Comparison of ENCODE assay signal across 8 mouse cellular contexts in the genomic region with DNA sequence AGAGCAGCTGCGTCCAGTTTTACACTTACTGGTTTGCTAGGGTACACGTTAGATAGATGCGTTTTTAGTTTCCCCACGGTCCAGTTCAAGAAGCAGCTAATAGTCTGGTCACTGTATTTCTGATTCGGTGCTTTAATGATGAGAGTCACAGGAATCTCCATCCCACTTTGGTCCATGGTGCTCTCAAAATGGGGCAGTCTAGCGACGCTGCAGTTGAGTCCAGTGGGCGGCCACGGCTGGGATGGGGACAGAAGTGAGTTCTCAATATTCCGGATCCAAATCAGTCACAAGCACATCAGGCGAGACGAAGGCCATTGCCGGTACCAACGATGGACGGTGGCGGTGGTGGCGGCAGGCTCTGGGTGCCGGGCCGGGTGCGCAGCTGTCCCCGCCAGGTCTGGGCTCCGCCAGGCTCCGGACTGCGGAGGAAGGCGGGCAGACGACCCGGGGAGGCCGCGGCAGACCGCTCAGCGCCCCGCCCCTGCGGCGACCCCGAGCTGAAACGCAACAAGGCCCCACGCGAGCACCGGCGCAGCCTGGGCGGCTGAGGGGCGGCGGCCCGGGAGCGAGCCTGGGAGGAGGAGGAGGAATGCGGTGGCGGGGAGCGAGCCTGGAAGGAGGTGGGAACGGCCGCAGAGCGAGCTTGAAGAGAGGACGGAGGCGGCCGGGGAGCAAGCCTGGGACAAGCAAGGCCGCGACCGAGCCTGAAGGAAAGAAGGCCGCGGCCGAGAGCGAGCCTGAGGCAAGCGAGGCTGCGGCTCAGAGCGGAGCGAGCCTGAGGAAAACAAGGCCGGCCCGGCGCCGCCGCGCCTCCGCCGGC. TPM values are rescaled to one million over a fixed set of nuclear protein-coding genes. Genes with fewer than 3 reads are reported as not detected.
DNase-seq lines count a peak whose midpoint lies in the region; ATAC-seq and TF ChIP-seq lines count a peak whose summit lies in the region.

No protein-coding gene starts in this region.

- H3K9ac ChIP-seq in heart, adult 2 months (ENCODE audit: low read depth, low read length), result peak overlapping the region; percentile 92
- peak overlapping the region; percentile 92 for H3K9ac ChIP-seq in kidney, embryonic 15.5 days
- peak overlapping the region; percentile 97 for H3K9ac ChIP-seq in liver, embryonic 15.5 days

- H3K4me2 ChIP-seq in kidney, embryonic 15.5 days, result peak overlapping the region; percentile 70
- peak overlapping the region; percentile 74 for H3K4me2 ChIP-seq in liver, embryonic 15.5 days

- no peak for TF ChIP-seq CTCF in heart, adult 2 months (IDR thresholded peaks at IDR 0.05)
- TF ChIP-seq CTCF in cerebellum, adult 2 months (IDR thresholded peaks at IDR 0.05; ENCODE audit: borderline replicate concordance, insufficient read depth, low read depth, low read length), result no peak

- 0 out of 2 replicates have a peak, but pooled peaks cover 1% of the 10 kb centered on the region for H3K79me2 ChIP-seq in heart, adult 2 months (replicated peaks; ENCODE audit: control insufficient read depth, insufficient read depth, low read length)

- H3K27ac ChIP-seq in heart, adult 2 months, result peak overlapping the region; percentile 97
- H3K27ac ChIP-seq in cerebellum, adult 2 months (ENCODE audit: insufficient read depth, low read length), result peak overlapping the region; percentile 93
- H3K27ac ChIP-seq in kidney, embryonic 15.5 days, result peak overlapping the region; percentile 98
- H3K27ac ChIP-seq in liver, embryonic 15.5 days (replicated peaks), result peak overlapping the region; percentile 100

- ATAC-seq in kidney, embryonic 15.5 days (replicated peaks; ENCODE audit: low FRiP score), result peak; percentile 85
- ATAC-seq in liver, embryonic 15.5 days (ENCODE audit: insufficient read depth), result peak; percentile 74

- no peaks in the 10 kb centered on the region for H3K27me3 ChIP-seq in heart, adult 2 months (ENCODE audit: control insufficient read depth, insufficient read depth, low read length)
- H3K27me3 ChIP-seq in cerebellum, adult 2 months (ENCODE audit: control insufficient read depth, insufficient read depth, low read length), result no peaks in the 10 kb centered on the region
- H3K27me3 ChIP-seq in kidney, embryonic 15.5 days, result no peaks in the 10 kb centered on the region
- no peaks in the 10 kb centered on the region for H3K27me3 ChIP-seq in liver, embryonic 15.5 days

- no peak for TF ChIP-seq EP300 in heart, adult 2 months (IDR thresholded peaks at IDR 0.05; ENCODE audit: insufficient read depth, low read depth, low read length)

- intact Hi-C loops in heart, adult 2 months (cut with DNase I), result loop anchor here (5.0 kb wide), 2 partner anchors 101 to 331 kb away; partner anchors contain the start of genes Eepd1 and Sept7
- intact Hi-C loops in heart, postnatal 10 days (cut with DNase I), result loop anchor here (5.0 kb wide), 2 partner anchors 101 to 331 kb away; partner anchors contain the start of genes Eepd1 and Sept7

- peak overlapping the region; percentile 78 for H3K4me3 ChIP-seq in heart, adult 2 months
- H3K4me3 ChIP-seq in cerebellum, adult 2 months (replicated peaks; ENCODE audit: insufficient read depth, low read depth, low read length), result peak overlapping the region; percentile 76
- H3K4me3 ChIP-seq in kidney, embryonic 15.5 days (replicated peaks), result peak overlapping the region; percentile 84
- peak overlapping the region; percentile 95 for H3K4me3 ChIP-seq in liver, embryonic 15.5 days (replicated peaks)

- peaks cover 12% of the 10 kb centered on the region for H3K4me1 ChIP-seq in heart, adult 2 months (ENCODE audit: control insufficient read depth, insufficient read depth, low read length)
- H3K4me1 ChIP-seq in cerebellum, adult 2 months (ENCODE audit: control insufficient read depth, insufficient read depth, low read length), result peaks cover 8% of the 10 kb centered on the region; the same call in 1 of the 2 replicates
- peaks cover 20% of the 10 kb centered on the region for H3K4me1 ChIP-seq in kidney, embryonic 15.5 days
- peaks cover 36% of the 10 kb centered on the region for H3K4me1 ChIP-seq in liver, embryonic 15.5 days (replicated peaks)

- TF ChIP-seq POLR2A in heart, adult 2 months (IDR thresholded peaks at IDR 0.05; ENCODE audit: insufficient read depth, low read depth, low read length), result no peak
- 0 out of 2 replicates have a peak, but pooled peaks have one; percentile 9 for TF ChIP-seq POLR2A in cerebellum, adult 2 months (IDR thresholded peaks at IDR 0.05; ENCODE audit: borderline replicate concordance, insufficient read depth, low read length)

- WGBS in heart, adult 2 months, result under 1% methylated on average over 62 of the region's 73 CpGs
- WGBS in cerebellum, adult 2 months, result under 1% methylated on average over 54 of the region's 73 CpGs
- under 1% methylated on average over 72 of the region's 73 CpGs for WGBS in kidney, embryonic 15.5 days
- WGBS in liver, embryonic 15.5 days (ENCODE audit: insufficient replicate concordance), result under 1% methylated on average over 72 of the region's 73 CpGs

- H3K36me3 ChIP-seq in heart, adult 2 months (ENCODE audit: control insufficient read depth, insufficient read depth, low read length), result peaks cover 30% of the 10 kb centered on the region
- H3K36me3 ChIP-seq in kidney, embryonic 15.5 days, result no peaks in the 10 kb centered on the region
- 0 out of 2 replicates have a peak, but pooled peaks cover 3% of the 10 kb centered on the region for H3K36me3 ChIP-seq in liver, embryonic 15.5 days (replicated peaks)

- no peak for DNase-seq in heart, adult 2 months
- no peak for DNase-seq in heart, postnatal 10 days
- no peak for DNase-seq in cerebellum, adult 2 months
- peak; percentile 23 to 54 for DNase-seq in frontal cortex, postnatal 14 days (ENCODE audit: low spot score in 2 of 2)
- DNase-seq in neural tube, embryonic 10.5 days (ENCODE audit: extremely low spot score, low spot score), result peak; percentile 84
- DNase-seq in testis, postnatal 14 days (ENCODE audit: low spot score), result peak; percentile 85

- H3K9me3 ChIP-seq in kidney, embryonic 15.5 days (replicated peaks), result no peaks in the 10 kb centered on the region
- H3K9me3 ChIP-seq in liver, embryonic 15.5 days (replicated peaks), result no peaks in the 10 kb centered on the region

RNA-seq across cellular contexts. Expression of gene Herpud2, which starts 0.6 kb away (rescaled TPM):
- 10 to 100 TPM; 34.6 to 38.9 TPM for total RNA-seq in heart, adult 2 months (2021)
- polyA plus RNA-seq in heart, adult 2 months (2012; rRNA removed), result 24.9 and 27.1 TPM in 2 replicates
- total RNA-seq in heart, postnatal 10 days (2021), result 10 to 100 TPM; 40.4 to 42.1 TPM
- 39.7 and 43.3 TPM in 2 replicates for polyA plus RNA-seq in cerebellum, adult 2 months (2012; rRNA removed)
- polyA plus RNA-seq in kidney, embryonic 15.5 days (2015; fragmentation: Nextera tagmentation; extraction: Ambion mirVana), result 32.4 and 32.7 TPM in 2 replicates
- 15.1 and 15.8 TPM in 2 replicates for polyA plus RNA-seq in liver, embryonic 15.5 days (2015; fragmentation: Nextera tagmentation; extraction: Ambion mirVana)

Comparison
In these comparisons a context has a peak if more than half of its experiments do, and no peak if none do; other contexts are left out.
1. DNase-seq: peak in frontal cortex, postnatal 14 days (2 of 2), neural tube, embryonic 10.5 days (single experiment) and testis, postnatal 14 days (single experiment); none in heart, adult 2 months (0 of 2), heart, postnatal 10 days (0 of 2) and cerebellum, adult 2 months (0 of 2).
2. Peak in every context shown above with its lines, with median percentiles within 50 percentile points of each other: H3K27ac ChIP-seq, H3K4me3 ChIP-seq and H3K9ac ChIP-seq.